Mouse (Mus musculus) lung, postnatal 10 days (tissue): ENCODE data around the gene Eif2s2.
"Not testable (repeated sequence)": the region's sequence is repeated elsewhere in the genome, so short reads cannot be mapped to it uniquely, and the experiment has no call there.

ENCODE experiments used
- DNase-seq: peaks from one replicate; pipeline ENCODE4 v3.0.0; 2021

The Eif2s2 gene

DNA sequence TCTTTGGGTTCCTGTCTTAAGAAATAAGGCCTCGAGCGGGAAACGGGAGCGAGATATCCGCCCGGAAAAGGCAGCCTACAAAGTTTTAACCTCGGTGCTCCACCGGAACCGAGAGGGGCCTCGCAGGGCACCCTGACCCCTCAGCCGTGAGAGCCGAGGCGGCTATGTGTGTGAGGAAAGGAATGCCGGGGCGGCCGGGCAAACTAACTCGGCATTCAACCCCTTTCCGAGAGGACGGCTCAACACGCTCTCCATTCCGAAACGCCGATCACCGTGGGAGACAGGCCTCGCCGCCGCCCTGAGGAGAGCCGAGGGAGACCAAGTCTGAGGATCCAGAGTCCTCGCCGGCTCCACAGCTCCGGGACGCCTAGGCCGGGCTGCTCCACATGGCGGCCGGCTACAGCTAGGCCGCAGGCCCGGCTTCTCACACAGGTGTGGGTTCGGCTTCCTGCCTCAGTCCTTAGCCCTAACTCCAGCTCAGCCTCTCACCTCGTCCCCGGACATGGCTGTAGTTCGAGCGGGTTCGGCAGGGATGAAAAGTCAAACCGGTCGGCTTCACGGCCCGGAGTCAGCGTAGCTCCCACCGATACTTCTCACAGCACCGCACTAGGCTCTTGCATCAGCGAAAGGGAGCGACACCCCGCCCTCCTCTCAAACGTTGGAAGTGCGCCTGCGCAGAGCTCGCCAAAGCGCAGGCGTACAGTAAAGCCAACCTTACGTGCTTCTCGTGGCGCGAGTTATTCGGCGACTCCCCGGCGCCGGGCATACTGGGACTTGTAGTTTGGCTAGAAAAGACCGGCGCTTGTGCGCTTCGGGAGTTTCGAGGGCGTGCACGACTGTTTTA is at the start of gene Eif2s2:
TSS of gene Eif2s2 (minus strand) at position 735 of the 844 bp plus-strand sequence.
- peak; percentile 98 for DNase-seq

DNA sequence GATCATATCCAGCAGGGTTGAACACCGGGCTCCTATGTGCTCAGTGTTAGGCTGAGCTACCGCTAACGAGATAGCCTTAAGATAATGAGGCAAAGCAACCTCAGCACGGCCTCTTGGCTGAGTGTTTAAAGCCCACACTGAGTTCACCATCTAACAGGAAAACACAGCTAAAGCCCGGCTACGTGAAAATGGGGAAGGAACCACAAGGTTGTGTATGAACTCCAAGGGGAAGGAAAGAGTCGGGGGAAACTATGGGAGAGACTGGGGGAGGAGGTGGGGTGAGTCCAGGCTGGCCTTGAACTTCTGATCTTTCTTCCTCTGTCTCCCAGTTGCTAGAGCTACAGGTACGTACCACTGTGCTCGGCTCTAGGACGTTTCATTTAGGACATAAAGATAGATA is 49.2 kb upstream of the Eif2s2 start:
- no peak for DNase-seq

DNA sequence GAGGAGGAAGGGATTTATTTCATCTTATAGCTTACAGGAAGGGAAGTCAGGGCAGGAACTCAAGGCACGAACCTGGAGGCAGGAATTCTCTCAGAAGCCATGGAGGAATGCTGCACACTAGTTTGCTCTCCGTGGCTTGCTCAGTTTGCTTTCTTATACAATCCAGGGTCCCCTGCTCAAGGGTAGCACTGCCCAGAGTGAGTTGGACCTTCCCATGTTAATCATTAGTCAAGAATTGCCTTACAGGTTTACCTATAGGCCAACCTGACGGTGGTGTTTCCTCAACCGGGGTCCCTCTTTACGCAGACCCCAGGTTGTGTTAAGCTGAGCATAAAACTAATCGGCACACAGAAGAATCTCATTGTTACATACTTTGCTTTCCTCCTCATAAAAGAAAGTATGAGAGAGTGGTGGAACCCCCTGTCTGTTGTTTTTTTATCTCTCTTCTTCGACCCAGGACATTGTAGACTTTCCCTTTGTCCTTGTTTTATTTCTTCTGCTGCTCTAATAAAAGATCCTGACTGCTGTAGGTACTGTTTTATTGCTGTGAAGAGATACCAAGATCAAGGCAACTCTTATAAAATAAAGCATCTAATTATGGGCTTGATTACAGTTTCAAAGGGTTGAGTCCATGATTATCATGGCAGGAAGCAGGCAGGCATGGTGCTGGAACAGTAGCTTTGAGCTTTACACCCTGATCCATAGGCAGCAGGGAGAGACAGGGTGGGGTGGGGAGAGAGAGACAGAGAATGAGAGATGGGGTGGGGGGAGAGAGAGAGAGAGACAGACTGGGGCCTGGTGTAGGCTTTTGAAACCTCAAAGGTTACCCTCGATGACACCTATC is 45.0 kb upstream of the Eif2s2 start:
- DNase-seq, result no peak

DNA sequence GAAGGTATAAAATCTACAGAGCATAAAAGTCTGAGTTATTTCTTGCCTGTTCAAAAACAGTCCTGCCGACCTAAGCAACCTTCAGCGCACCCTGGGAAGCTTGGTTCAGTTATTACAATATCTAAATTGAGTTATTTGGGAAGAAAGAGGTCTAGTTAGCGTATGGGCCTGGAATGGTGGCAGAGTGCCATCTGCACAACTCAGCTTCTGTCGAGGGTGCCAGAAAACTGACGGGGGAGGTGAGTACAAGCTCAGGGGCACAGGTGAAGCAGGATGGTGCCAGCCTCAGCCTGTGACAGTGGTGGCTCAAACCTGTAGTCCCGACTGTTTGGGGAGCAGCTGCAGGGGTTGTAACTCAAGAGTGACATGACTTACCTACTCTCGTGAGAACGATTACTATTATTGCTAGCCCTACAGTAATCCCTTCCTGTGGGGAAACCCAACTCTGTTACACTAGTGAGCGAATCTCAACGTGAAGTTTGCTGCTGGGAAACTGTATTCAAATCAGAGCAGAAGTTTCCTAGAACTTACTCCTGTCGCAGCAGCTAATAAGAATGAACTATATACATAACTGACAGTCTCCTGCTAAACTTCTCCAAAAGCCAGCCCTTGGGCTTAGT is 43.9 kb upstream of the Eif2s2 start:
- DNase-seq, result no peak

DNA sequence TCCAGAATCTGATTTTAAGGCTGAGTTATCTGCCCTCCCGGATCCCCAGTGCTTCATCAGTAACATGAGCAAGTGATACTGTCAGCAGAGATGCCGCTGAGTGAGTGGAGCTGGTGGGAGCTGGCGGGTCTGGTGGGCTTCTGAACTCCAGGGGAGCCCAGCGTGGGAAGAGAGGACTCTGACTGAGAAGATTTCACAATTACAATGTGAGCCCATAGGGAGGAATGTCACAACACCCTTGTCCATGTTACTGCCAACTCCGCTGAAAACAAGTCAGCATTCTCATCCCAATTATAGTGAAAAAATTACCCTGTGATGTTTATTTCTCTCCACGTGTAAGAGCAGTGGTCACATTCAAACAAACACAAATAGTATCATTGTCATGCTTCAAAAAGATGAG is 43.4 kb upstream of the Eif2s2 start:
- DNase-seq, result no peak

DNA sequence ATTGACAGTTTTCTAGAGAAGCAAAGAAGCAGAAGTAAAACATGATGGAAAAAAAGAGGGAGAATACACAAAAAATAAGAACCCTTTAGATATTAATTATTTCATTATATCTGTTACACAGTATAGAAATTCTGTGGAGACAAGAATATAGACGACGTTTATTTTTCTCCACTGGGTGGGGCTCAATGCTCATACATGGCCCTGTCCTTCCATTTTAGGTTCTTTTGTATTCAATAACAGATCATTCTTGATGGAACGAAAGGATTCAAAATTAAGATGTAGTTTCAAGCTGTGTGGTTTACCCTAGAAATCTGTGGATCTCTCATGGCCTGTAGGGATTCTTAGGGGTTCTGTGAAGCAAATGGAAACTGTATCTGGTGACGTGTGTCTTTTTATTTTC is 41.1 kb upstream of the Eif2s2 start:
- no peak for DNase-seq

DNA sequence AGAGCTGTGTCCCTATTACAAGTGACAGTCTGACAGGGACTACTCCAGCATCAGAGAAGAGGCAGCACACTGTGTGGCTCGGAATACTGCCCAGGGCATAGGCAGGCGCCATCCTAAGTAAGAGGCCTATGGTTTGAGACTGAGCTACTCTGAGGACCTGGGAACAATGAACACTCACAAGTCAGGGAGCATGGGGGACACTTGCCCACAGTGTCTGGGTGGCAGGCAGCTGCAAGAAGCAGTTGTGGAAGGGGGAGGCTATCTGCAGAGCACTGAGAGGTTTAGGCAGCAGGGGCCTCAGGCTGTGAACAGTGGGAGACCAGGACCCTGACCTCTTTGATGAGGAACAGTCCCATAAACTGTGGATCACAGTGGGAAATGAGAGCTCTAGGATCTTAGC is 35.6 kb upstream of the Eif2s2 start:
- DNase-seq, result no peak

DNA sequence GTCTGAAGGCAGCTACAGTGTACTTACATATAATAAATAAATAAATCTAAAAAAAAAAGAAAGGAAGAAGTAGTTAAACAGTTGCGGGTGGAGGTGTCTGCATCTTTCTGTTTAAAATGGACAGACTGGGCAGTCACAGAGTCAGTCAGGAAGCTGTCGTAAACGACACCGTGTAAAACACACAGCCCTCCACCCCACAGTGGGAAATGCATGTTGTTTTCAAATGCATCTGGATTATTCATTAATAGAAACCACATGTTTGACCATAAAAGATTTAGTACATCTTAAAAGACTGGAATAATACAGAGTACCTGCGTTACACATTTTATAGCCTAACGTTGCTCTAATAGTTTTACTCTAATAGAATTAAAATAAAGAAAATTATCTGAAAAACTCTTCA is 34.1 kb upstream of the Eif2s2 start:
- no peak for DNase-seq

DNA sequence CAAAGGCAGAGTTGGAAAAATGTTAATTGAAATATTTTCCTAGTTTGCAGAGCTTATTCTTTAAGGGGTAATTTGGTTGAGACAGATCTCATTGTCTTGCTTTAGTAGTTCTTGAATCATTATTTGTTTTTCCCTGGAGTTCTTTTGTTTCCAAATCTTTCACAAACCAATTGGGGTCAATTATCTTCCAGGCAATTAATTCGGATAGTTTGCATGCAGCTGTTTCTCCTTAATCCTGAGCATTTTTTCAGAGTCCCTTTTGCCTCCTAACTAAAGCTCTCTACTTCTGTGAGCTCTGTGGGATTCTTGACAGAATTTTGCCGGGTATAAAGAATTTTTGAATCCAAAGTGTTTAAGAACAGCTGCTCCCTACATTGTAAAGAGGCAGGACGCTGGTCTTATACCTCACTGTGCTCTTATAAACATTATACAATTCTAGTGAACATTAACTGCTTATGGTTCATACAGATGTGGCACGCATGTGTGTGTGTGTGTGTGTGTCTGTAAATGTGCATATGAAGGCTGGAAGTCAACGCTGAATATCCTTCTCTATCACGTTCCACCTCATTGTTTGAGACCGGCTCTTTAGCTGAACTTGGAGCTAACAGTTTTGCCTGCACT is 32.8 kb upstream of the Eif2s2 start:
- DNase-seq, result no peak

DNA sequence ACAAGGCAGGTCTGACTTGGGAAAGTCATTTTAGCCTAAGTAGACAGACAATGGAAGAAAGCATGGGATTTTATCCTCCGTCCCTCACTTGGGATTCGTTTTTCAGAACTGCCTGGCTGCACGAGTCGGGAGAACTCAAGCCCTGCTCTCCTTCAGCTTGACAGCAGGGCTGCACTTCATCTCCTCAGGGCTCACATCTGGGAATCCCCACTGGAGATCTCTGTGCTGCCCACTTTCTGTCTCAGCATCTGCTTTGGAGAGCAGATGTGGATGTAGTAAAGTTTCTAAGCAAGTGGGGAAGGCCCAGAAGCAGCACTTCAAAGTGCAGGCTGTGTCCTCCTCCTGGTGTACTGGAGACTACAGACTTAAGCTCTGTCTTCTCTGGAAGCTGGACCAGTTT is 29.4 kb upstream of the Eif2s2 start:
- not testable (repeated sequence) for DNase-seq

DNA sequence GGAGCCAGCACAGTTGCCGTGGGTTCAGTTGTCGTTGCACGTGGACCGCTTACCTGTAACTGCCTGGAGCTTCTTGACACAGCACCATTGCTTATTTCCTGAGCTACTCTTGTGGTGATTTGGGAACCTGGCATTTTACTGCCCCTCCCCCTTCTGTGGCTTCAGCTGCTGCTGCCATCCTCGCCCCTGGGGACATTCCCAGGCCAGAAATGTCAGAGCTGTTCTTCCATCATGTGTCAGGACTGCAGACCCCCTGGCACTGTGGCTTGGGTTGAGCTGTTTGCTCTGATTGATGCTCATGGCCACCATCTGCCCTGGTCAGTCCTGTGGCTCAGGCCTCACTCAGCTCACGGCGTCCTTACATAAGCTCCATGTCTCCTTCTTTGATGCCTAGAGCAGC is 28.2 kb upstream of the Eif2s2 start:
- DNase-seq, result no peak

DNA sequence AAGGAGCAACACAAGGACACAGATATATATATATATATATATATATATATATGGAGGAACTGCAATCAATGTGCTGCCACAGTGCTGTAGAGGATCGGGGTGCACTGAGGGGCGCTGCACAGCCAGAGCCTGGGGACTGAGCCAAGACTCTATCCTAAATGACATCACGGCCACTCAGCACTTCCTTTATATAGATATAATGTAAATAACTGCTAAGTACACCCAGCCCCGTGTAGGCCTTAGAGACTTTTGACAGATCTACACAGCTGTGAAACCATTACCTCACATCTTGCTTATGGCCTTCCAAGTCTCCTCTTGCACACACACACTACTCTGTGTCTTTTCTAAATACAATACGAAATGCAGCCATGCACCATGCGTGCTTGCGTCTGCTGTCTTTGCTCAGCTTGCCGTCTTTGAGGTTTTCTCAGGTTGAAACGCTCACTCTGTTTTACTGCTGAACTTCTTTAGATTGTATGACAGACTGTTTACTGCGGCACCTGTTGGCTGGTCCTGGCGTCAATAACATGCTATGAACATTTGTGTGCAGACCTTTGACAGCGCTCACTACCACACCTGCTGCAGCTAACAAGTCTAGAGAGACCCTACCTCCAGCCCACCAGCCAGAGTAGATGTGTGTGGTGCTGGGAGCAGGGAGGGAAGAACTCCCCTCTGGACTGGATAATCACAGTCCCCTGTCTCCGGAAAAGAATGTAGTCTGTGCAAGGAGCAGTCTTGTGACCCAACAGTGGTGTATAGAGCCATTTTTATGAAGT is 25.3 kb upstream of the Eif2s2 start:
- DNase-seq, result no peak

DNA sequence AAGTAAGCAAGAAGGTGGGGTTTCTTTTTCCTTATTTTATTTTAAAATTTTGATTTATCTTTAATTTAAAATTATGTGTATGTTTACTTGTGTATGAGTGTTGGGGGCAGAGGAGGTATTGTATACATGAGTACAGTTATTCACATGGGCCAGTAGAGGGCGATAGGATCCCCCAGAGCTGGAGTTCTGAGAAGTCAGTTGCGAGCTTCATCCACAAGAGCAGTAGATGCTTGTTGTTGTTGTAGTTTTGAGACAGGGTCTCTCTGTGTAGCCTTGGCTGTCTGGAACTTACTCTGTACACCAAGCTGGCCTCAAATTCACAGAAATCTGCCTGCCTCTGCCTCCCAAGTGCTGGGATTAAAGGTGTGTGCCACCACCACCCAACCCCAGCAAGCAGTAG is 23.8 kb upstream of the Eif2s2 start:
- DNase-seq, result peak; percentile 46

DNA sequence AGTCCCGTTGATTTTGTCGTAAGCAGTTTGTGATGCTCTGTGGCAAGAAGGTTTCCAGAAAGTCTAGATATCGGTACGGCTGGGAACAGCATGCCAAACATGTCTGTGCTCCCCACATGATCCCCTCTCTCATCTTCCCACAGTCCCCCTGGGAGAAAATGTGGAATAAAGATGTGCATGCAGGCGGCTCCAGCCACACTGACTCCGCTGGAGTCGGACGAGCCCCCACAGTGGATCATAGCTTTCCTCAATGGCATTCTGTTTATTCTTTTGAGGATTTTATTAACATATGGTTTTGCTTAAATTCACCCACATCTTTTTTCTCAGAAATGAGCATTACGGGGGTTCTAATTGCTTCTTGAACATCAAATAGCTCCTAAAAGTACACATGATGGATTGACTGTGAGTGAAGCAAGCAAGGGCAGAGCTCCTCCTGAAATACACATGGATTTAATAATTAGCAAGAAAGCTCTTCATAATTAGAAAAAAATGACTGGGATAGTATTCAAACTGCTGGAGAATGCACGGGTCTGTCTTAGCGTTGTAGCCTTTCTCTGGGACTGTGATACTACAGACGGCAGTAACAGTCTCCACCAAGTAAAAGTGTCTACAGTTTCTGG is 23.3 kb upstream of the Eif2s2 start:
- no peak for DNase-seq

DNA sequence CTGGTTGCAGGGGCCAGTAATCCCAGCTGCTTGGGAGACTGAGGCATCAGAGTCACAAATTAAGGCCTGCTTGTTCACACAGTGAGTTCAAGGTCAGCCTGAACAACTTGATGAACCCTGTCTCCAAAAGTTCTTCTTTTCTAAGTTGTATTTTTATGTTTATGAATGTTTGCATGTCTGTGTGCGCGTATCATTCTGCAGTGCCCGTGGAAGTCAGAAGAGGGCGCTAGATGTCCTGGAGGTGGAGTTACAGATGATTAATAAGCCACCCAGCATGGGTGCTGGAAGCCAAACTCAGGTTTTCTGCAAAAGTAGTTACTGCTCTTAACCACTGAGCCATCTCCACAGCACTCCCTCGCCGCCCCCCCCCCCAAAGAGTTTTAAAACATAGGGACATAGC is 17.1 kb upstream of the Eif2s2 start:
- DNase-seq, result peak; percentile 9

DNA sequence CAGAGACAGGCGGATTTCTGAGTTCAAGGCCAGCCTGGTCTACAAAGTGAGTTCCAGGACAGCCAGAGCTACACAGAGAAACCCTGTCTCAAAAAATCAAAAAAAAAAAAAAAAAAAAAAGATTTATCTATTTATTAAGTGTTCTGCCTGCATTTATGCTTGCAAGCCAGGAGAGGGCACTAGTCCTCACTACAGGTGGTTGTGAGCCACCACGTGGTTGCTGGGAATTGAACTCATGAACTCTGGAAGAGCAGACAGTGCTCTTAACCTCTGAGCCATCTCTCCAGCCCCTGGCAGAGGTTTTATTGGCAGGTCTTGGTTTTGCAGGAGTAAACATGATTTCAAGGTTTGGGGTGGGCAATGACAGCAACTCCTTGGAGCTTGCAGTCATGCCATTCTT is 15.5 kb upstream of the Eif2s2 start:
- not testable (repeated sequence) for DNase-seq

DNA sequence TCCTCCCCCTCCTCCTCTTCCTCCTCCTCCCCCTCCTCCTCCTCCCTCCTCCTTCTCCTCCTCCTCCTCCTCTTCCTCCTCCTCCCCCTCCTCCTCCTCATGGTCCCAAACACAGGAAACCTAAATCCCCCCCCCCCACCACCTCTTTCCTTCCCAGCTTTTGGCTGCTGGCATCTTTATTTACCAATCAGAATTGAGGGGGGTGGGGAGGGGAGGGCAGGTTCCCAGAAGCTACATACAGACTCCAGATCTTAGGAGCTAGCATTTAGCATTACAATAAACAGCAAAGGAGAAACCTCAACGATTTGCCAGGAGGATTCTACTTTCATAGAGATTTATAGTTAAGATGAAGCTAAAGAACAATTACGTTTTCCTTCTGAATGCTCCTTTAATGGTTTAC is 13.1 kb upstream of the Eif2s2 start:
- DNase-seq, result no peak

DNA sequence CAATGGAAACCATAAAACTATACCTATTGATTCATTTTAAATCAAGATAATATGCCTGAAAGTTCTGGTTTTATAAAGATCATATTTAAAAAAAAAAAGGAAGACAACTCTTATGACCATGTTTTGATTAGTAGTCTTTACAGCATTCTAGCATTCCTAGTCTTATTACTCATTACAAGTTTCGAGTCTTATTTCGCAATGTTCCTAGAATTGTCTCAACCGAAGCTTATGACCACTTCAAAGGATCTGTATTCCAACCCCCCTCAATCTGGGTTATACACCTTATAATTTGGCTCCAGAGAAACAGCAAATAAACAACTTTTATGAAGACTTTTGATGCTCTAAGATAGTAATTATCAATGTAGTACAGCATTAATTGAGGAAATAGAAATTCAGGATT is 9.4 kb upstream of the Eif2s2 start:
- no peak for DNase-seq

DNA sequence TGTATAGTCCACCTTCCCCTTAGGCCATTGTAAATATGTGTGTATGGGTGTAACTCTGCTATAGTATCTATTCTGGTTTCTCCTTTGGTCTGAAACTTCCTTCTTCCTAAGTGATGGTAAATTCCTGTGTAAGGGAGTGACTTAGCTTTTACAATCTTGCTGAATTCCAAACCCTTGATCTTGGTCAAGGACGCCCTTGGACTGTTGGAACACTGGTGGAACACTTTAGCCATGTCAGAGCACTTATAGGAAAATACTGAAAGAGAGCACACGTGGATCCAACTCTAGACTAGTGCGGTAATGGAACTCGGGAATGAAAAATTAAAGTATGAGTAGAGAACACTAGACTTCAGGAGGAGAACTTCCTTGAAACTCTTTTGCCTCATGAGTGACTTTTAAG is 6.7 kb upstream of the Eif2s2 start:
- DNase-seq, result not testable (repeated sequence)

DNA sequence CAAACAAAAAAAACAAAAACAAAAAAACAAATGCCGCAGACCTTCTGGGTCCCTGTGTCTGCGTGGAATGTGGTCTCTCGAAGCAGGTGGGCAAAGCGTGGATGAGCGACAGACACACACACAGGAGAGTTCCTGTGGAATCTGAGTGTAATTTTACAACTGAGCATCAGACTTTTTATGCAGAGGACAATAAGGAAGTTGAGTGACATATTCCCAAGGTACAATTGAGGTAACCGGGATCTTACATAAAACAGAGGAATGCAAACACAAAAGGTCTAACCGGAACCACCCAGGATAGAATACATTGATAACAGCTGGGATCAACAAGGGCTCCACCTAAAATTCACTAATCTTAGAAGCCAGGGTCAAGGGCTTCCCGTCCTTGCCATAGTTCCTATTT is 6.3 kb upstream of the Eif2s2 start:
- DNase-seq, result not testable (repeated sequence)

DNA sequence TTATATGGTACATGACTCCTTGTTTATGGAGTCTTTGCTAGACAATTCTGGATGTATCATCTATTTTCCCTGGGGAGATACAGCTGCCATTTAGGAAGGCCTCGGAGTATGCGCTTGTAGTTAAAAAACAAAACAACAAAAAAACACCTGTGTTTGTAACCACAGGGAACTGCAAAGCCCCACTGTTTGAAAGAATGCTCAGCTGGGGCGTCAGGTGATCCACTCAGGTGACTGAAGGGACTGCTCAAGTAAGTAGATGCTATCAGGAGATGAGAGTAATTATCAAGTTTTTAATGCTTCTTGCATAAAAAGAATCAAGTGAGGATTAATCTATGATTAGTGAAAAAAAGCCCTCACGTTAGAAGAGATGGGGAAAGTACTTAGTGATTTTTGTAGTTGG is 813 bp upstream of the Eif2s2 start:
- DNase-seq, result no peak

DNA sequence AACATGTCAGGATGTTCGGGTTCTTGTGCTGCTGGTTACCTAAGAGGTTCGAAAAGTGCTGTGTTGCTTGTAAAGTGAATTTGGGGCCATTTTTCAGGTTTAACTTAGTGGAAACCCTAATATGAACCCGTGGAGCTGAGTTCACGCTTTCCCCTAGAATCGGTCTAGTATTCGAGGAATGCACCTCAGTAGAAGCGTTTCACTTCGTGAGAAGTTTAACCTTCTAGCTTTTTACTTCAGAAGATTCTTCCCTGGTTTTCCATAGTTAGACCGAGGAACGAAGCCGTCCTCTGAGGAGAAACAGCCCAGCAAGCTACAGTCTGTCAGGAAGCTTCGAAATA is 280 bp upstream of the Eif2s2 start:
- DNase-seq, result no peak
